Mouse (Mus musculus) olfactory bulb, adult 2 months (tissue): ENCODE results near the gene Noto.

Experiments
- CTCF ChIP-seq: fragments of 200-500 bp; IDR thresholded peaks from 2 replicates; pipeline ENCODE4 v1.5.1; 2012; ENCODE audit warnings: low read depth, mild to moderate bottlenecking, low read length, moderate library complexity; ENCODE audit not compliant: insufficient read depth
- POLR2A ChIP-seq: fragments of 200-500 bp; IDR thresholded peaks from 2 replicates; pipeline ENCODE4 v1.6.1; 2012; ENCODE audit warnings: mild to moderate bottlenecking, low read depth, low read length, moderate library complexity; ENCODE audit not compliant: insufficient read depth

DNA sequence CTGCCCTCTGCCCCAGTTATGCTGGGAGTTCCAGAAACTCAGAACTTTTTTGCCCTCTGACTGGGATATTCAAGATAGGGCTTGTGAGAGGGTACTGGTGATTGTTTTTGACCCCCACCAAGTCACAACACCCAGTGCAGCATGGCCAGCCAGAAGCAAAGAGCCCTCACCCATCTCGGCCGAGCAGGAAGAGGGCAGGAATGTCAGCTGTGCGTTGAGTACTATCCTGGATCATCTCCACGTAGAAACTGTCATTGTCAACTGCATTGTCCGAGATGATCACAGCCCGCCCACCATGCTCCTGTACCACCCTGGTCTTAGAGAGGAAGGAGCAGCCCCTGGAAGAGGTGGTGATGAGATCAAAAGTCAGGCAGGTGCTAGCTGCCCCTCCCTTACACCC is 23.7 kb downstream of the Noto start:
- TF ChIP-seq POLR2A = no peak
- no peak for TF ChIP-seq CTCF
